In the genomic region with DNA sequence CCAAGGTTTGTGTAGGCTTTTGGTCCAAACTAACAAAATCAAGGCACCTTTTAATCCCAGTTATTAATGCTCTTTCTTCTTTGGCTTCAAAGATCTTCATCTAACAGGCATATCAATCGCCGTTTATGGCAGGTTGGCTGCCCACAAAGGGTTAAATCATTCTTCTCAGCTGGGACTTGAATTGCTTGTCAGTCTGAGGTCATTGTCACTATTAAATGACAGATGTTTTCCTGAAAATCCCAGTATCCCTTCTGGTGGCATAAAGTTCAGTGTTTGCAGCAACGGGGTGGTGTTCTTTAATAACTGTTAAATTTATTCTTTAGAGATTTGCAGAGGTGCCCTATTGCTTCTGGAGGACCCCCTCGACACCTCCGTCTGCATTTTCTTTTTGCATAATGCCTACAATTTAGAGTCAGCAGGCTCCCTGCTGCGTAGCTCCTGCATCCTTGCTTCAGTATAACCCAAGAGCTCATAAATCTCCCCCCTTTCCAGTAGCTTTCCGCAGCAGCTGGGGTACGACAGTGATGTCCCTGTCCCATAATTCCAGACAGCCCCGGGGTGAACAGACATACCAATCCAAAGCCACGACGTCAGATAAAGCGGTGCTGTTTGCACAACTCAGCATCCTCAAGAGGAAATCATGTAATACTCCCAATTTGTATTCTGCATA, we compare ENCODE assay signal across 20 mouse cellular contexts. TPM values are rescaled to one million over a fixed set of nuclear protein-coding genes. Genes with fewer than 3 reads are reported as not detected.
DNase-seq lines count a peak whose midpoint lies in the region; ATAC-seq and TF ChIP-seq lines count a peak whose summit lies in the region.
"Had no signal": no experiment of that assay in that cellular context is flagged by ENCODE, and none has a peak within 500 bp of the region (broad histone marks: within the 10 kb centered on the region; RNA-seq: fewer than 3 reads in every experiment).

No protein-coding gene starts in this region.

- TF ChIP-seq CTCF in midbrain, postnatal 0 days (IDR thresholded peaks at IDR 0.05), result no peak

- H3K4me2 ChIP-seq in midbrain, embryonic 13.5 days (replicated peaks), result no peak overlapping the region
- no peak overlapping the region for H3K4me2 ChIP-seq in midbrain, postnatal 0 days (ENCODE audit: low read depth, low read length, poor library complexity, severe bottlenecking)
- H3K4me2 ChIP-seq in intestine, embryonic 15.5 days (replicated peaks), result no peak overlapping the region
- H3K4me2 ChIP-seq: forebrain, embryonic 13.5 days; heart, embryonic 12.5 days; limb, embryonic 15.5 days; liver, embryonic 15.5 days had no signal

- peak overlapping the region; percentile 44; the same call in 1 of the 2 replicates for H3K27ac ChIP-seq in midbrain, embryonic 13.5 days
- no peak overlapping the region for H3K27ac ChIP-seq in midbrain, postnatal 0 days (ENCODE audit: low read depth, low read length)
- H3K27ac ChIP-seq in intestine, embryonic 15.5 days, result no peak overlapping the region
- H3K27ac ChIP-seq: forebrain, embryonic 13.5 days; liver, embryonic 15.5 days; macrophage had no signal

- peak; percentile 76 for ATAC-seq in midbrain, embryonic 13.5 days
- ATAC-seq in midbrain, postnatal 0 days (ENCODE audit: low FRiP score), result no peak
- ATAC-seq in intestine, embryonic 15.5 days, result no peak
- ATAC-seq: activated CD4-positive, CD25-positive, alpha-beta regulatory T cell, adult 4 months; forebrain, embryonic 13.5 days; inflammation-experienced regulatory T-cells, adult 6 months had no signal

- H3K4me1 ChIP-seq in midbrain, embryonic 13.5 days (replicated peaks), result peaks cover 15% of the 10 kb centered on the region
- H3K4me1 ChIP-seq in midbrain, postnatal 0 days (ENCODE audit: insufficient read depth, low read length), result no peaks in the 10 kb centered on the region
- no peaks in the 10 kb centered on the region for H3K4me1 ChIP-seq in intestine, embryonic 15.5 days (replicated peaks)
- H3K4me1 ChIP-seq: forebrain, embryonic 13.5 days; heart, embryonic 12.5 days; limb, embryonic 15.5 days; liver, embryonic 15.5 days had no signal

- H3K27me3 ChIP-seq in midbrain, embryonic 13.5 days, result no peaks in the 10 kb centered on the region
- no peaks in the 10 kb centered on the region for H3K27me3 ChIP-seq in midbrain, postnatal 0 days (ENCODE audit: insufficient read depth, low read length)
- no peaks in the 10 kb centered on the region for H3K27me3 ChIP-seq in intestine, embryonic 15.5 days (replicated peaks)
- H3K27me3 ChIP-seq: forebrain, embryonic 13.5 days; heart, embryonic 12.5 days; limb, embryonic 15.5 days; liver, embryonic 15.5 days had no signal

- intact Hi-C loops in heart, postnatal 10 days (cut with DNase I), result no loop called here
- intact Hi-C loops in left cerebral cortex, postnatal 14 days (cut with DNase I), result no loop called here

- no peak overlapping the region for H3K9ac ChIP-seq in midbrain, embryonic 13.5 days (replicated peaks)
- H3K9ac ChIP-seq in midbrain, postnatal 0 days (replicated peaks; ENCODE audit: low read length, poor library complexity, severe bottlenecking), result no peak overlapping the region
- no peak overlapping the region for H3K9ac ChIP-seq in intestine, embryonic 15.5 days
- H3K9ac ChIP-seq: forebrain, embryonic 13.5 days; heart, embryonic 12.5 days; limb, embryonic 15.5 days; liver, embryonic 15.5 days had no signal

- H3K36me3 ChIP-seq in midbrain, embryonic 13.5 days, result peaks cover 30% of the 10 kb centered on the region
- H3K36me3 ChIP-seq in midbrain, postnatal 0 days (ENCODE audit: insufficient read depth, low read length), result 0 out of 2 replicates have a peak, but pooled peaks cover 2% of the 10 kb centered on the region
- H3K36me3 ChIP-seq in intestine, embryonic 15.5 days, result no peaks in the 10 kb centered on the region; the same call in 1 of the 2 replicates
- H3K36me3 ChIP-seq: liver, embryonic 15.5 days had no signal

- 38% methylated on average over 12 of the region's 12 CpGs for WGBS in midbrain, embryonic 13.5 days
- WGBS in midbrain, postnatal 0 days, result 30% methylated on average over 12 of the region's 12 CpGs
- 69% methylated on average over 12 of the region's 12 CpGs for WGBS in intestine, embryonic 15.5 days

- H3K9me3 ChIP-seq in midbrain, embryonic 13.5 days, result no peaks in the 10 kb centered on the region
- no peaks in the 10 kb centered on the region for H3K9me3 ChIP-seq in midbrain, postnatal 0 days (ENCODE audit: low read length)
- no peaks in the 10 kb centered on the region for H3K9me3 ChIP-seq in intestine, embryonic 15.5 days
- H3K9me3 ChIP-seq: forebrain, embryonic 13.5 days; G1E; heart, embryonic 12.5 days; limb, embryonic 15.5 days; liver, embryonic 15.5 days had no signal

- no peak overlapping the region for H3K4me3 ChIP-seq in midbrain, embryonic 13.5 days (replicated peaks)
- no peak overlapping the region for H3K4me3 ChIP-seq in midbrain, postnatal 0 days (ENCODE audit: low read depth, low read length)
- H3K4me3 ChIP-seq in intestine, embryonic 15.5 days (replicated peaks), result no peak overlapping the region
- H3K4me3 ChIP-seq: forebrain, embryonic 13.5 days; heart, embryonic 12.5 days; limb, embryonic 15.5 days; liver, embryonic 15.5 days had no signal

- peak; percentile 69 for DNase-seq in heart, adult 11 months
- DNase-seq in heart, postnatal 10 days, result no peak
- no peak for DNase-seq in midbrain, postnatal 0 days (ENCODE audit: low spot score)
- DNase-seq in mesoderm, embryonic 11.5 days (ENCODE audit: low read depth, low spot score), result peak; percentile 71
- no peak for DNase-seq in left cerebral cortex, postnatal 14 days (ENCODE audit: low spot score in 2 of 2)
- DNase-seq: adrenal gland, postnatal 10 days; cerebellum, adult 11-12 months; cerebellum, postnatal 25 days; right cerebral cortex, adult 18-20 months; thymus, postnatal 14 days had no signal

RNA-seq across cellular contexts. Expression of a gene that starts 46.6 kb away (rescaled TPM):
- 10 to 100 TPM; 21.1 to 21.9 TPM for total RNA-seq in heart, postnatal 10 days (2021)
- polyA plus RNA-seq in midbrain, embryonic 13.5 days (2015; fragmentation: Nextera tagmentation; extraction: Ambion mirVana), result 58.6 and 63.1 TPM in 2 replicates
- 17.7 and 30.5 TPM in 2 replicates for total RNA-seq in midbrain, postnatal 0 days (2014; rRNA removed)
- polyA plus RNA-seq in midbrain, postnatal 0 days (2015; fragmentation: Nextera tagmentation; extraction: Ambion mirVana), result 26.6 and 40.8 TPM in 2 replicates
- polyA plus RNA-seq in intestine, embryonic 15.5 days (2015; fragmentation: Nextera tagmentation; extraction: Ambion mirVana), result 29.0 and 32.7 TPM in 2 replicates
- 10 to 100 TPM; 37.0 to 40.0 TPM for total RNA-seq in left cerebral cortex, postnatal 14 days (2021)

Comparison
In these comparisons a context has a peak if more than half of its experiments do, and no peak if none do; other contexts are left out.
1. DNase-seq: peak in heart, adult 11 months (single experiment) and mesoderm, embryonic 11.5 days (single experiment); none in heart, postnatal 10 days (0 of 2), midbrain, postnatal 0 days (single experiment) and left cerebral cortex, postnatal 14 days (0 of 2).